Mouse (Mus musculus): ENCODE measurements around the gene Fbxw2.
"Not testable (repeated sequence)": the region's sequence is repeated elsewhere in the genome, so short reads cannot be mapped to it uniquely, and the experiment has no call there.

Fbxw2 gene

GRCm38 (mm10) chr2:34777237-34777868 lies 48.8 kb downstream of the Fbxw2 start:
- in situ Hi-C loops (cut with MboI, MseI) = no loop called here

DNA sequence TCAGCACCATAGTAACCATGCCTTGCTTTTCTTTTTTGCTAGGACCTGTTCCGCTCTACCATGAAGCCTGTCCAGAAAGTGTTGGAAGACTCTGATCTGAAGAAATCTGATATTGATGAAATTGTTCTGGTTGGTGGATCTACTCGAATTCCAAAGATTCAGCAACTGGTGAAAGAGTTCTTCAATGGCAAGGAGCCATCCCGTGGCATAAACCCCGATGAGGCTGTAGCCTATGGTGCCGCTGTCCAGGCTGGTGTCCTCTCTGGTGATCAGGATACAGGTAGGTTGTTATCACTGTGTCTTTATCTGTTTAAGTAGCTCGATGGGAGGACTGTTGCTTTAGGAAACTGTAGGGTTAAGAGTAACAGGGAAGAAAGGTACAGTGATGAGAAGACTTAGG lies 51.6 kb downstream of the Fbxw2 start:
- in situ Hi-C loops (cut with MboI, MseI) = no loop called here

DNA sequence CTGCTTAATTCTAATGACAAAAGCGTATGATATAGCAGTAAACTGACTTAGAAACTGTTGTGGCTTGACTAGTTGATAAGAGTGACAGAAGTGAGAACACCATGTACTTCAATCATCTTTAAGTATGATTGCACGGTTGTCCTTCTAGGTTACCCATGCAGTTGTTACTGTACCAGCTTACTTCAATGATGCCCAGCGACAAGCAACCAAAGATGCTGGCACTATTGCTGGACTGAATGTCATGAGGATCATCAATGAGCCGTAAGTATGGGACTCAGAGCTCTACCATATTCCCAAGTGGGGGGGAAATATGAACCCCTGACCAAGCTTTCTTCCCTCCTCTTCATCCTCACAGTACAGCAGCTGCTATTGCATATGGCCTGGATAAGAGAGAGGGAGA lies 52.4 kb downstream of the Fbxw2 start:
- in situ Hi-C loops (cut with MboI, MseI) = no loop called here

GRCm38 (mm10) chr2:34772252-34773235 lies 53.6 kb downstream of the Fbxw2 start:
- in situ Hi-C loops (cut with MboI, MseI) = no loop called here

DNA sequence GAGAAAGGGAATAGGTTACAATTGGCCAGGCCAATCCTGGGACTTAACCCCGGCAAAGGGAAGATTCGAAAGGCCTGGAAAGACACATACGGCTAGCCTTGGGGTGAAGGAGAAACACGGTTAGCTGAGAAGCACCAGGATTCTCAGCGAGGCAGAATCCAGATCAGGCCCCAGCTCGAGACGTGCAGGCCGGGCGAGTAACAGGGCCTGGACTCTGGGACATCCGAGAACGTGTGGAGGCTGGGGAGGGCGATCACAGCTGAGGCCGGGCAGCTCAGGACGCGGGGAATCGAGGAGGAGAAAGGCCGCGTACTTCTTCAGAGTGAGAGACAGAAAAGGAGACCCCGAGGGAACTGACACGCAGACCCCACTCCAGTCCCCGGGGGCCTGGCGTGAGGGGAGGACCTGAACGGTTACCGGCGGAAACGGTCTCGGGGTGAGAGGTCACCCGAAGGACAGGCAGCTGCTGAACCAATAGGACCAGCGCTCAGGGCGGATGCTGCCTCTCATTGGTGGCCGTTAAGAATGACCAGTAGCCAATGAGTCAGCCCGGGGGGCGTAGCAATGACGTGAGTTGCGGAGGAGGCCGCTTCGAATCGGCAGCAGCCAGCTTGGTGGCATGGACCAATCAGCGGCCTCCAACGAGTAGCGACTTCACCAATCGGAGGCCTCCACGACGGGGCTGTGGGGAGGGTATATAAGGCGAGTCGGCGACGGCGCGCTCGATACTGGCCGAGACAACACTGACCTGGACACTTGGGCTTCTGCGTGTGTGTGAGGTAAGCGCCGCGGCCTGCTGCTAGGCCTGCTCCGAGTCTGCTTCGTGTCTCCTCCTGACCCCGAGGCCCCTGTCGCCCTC lies 54.5 kb downstream of the Fbxw2 start, which contains the start of gene Hspa5:
Gene Hspa5, plus strand, starts transcription at position 603 of the 859 bp plus-strand sequence.
- in situ Hi-C loops (cut with MboI, MseI) = no loop called here

DNA sequence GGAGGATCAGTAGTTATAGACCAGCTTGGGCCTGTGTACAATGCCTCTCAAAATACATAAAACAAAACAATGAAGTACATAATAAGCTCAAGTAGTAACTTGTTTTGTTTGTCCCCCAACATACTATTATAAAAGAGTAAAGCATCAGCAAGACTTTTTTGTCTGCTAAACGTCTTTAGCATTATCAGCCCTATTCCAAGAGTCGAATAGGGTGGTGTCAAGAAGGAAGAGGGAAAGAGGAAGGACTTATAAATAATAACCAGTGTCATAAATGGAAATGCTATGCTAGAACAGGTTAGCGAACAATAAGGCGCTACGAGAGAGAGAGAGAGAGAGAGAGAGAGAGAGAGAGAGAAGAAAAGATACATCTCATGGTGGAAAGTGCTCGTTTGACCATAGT lies 55.2 kb downstream of the Fbxw2 start:
- in situ Hi-C loops (cut with MboI, MseI) = no loop called here

- in situ Hi-C loops (cut with MboI, MseI) = no loop called here
Measured at GRCm38 (mm10) chr2:34770049-34770448, 56.1 kb downstream of the Fbxw2 start.

DNA sequence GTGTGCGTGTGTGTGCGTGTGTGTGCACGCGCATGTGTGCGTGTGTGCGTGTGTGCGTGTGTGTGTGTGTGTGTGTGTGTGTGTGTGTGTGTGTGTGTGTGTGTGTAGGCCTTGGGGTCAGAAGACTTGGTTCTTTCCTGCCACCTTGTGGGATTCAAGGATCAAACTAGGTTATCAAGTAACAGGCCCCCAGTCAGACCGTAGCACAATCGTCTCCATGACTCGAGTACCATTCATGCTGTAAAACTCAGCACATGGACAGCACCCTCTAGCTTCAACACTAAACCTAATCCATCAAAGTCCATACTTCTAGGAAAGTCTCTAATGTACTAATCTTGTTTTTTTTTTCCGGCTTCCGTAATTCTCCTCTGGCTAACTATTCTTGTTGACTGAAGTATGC lies 61.3 kb downstream of the Fbxw2 start:
- in situ Hi-C loops (cut with MboI, MseI) = no loop called here

DNA sequence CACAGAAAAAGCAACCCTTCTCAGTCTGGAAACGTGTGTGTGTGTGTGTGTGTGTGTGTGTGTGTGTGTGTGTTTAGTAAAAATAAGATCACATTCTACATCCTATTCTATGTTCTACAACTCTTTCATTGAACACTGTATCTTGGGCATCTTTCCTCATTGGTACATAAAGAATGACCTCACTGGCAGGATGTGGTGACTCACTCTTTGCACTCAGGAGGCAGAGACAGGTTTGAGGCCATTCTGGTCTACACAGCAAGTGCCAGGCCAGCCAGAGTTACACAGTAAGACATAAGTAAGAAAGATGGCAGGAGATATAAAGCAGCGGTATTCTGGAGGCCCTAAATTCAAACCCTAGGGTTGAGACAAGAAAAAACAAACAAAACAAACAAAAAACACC lies 63.2 kb downstream of the Fbxw2 start:
- in situ Hi-C loops (cut with MboI, MseI) = no loop called here

- in situ Hi-C loops (cut with MboI, MseI) = no loop called here
Measured at GRCm38 (mm10) chr2:34762174-34762573, 63.9 kb downstream of the Fbxw2 start.

- in situ Hi-C loops (cut with MboI, MseI) = not testable (repeated sequence)
Measured at GRCm38 (mm10) chr2:34761272-34761671, 64.8 kb downstream of the Fbxw2 start.

GRCm38 (mm10) chr2:34757341-34757740 lies 68.8 kb downstream of the Fbxw2 start:
- in situ Hi-C loops (cut with MboI, MseI) = no loop called here

DNA sequence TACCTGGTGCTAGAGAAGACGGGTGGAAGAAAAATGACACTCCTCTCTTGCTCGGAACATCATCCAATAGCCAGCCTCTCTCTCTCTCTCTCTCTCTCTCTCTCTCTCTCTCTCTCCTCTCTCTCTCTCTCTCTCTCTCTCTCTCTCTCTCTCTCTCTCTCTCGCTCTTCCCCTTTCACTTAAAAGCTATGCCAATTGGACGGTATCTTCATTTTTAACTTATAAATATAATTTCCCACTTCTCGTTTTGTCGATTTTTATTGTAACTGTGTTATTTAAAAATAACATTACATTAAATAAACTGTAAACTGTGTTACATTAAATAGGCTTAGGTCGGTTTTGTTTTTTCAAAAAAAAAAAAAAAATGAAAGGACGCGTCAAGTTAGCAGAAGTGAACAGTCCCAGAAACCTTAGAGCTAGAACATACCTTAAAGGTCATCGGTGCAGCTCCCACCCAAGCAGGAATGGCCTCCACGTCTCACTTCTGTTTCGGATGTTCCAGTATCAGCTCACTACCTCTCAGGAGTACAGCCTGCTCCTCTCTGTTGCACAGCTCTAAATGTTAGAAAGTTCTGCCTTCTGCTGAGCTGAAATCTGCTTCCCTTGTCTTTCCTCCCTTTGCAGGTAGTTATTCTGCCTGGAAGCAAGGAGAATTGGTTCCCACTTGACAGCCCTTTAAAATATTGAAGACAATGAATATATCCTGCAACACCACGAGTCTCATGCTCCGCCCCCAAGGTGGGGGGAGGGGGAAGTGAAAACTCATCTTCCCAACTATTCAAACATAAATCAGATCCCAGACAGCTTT lies 71.4 kb downstream of the Fbxw2 start, which contains the start of gene Gapvd1:
Gene Gapvd1, minus strand, starts transcription at position 682 of the 808 bp plus-strand sequence.
- in situ Hi-C loops (cut with MboI, MseI) = no loop called here

Measured in T-helper 1 cell (primary cell).